Mouse (Mus musculus): ENCODE results near the gene Ccpg1os. TPM values are rescaled to one million over a fixed set of nuclear protein-coding genes. Genes with fewer than 3 reads are reported as not detected.
A peak's percentile ranks its signal among the peaks of the same experiment; 100 is the strongest.

The Ccpg1os gene
- 10.3 and 10.7 TPM in 2 replicates for polyA plus RNA-seq (2015; fragmentation: Nextera tagmentation; extraction: Ambion mirVana)

DNA sequence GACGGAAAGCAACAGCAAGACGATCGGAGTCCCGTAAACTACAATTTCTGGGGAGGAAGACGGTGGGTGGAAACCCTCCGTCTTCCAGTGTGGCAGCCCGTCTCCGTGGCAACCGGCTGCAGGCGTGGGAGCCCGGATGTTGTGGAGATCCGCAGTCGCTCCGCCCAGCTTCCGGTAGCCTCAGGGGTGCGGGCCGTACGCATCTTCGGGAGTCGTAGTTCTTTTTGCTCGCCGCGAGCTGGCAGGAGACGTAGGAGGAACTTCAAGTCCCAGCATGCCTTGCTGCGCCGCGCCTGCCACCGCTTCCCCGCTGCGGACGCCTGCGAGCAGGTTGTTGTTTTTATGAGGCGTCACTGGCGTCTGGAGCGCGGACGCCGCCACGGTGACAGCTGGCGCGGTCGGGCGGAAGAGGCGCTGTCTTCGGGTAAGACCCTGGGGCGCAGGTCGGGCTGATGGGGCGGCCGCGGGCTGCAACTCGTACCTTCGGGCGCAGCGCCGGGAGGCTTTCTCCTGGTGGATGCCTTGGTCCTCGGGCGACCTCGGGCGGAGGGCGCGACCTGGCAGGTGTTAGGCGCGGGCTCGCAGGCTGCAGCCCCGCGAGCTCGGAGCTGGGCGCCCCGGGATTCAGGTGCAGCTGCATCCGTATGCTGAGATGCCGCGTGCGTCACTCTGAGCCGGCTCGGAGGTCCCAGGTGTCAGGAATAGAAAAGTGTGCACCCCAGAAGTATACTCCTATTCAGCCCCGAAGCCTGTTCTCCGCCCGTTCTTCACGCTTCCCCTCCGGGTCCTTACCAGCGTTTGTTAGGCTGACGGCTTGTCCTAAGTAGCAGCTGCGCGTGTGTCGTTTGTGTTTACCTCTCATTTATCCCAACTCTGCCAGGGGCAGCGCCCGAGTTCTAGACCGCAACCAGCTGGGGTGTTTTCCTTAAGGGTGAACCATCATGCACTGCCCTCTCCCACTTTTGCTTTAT, at the start of gene Ccpg1os, which contains the start of gene Ccpg1:
Gene Ccpg1os, minus strand, starts transcription at position 133 of the 971 bp plus-strand sequence.
Gene Ccpg1, plus strand, starts transcription at position 180 of the 971 bp plus-strand sequence.
- ATAC-seq (ENCODE audit: low FRiP score, low read depth): peak; percentile 100

DNA sequence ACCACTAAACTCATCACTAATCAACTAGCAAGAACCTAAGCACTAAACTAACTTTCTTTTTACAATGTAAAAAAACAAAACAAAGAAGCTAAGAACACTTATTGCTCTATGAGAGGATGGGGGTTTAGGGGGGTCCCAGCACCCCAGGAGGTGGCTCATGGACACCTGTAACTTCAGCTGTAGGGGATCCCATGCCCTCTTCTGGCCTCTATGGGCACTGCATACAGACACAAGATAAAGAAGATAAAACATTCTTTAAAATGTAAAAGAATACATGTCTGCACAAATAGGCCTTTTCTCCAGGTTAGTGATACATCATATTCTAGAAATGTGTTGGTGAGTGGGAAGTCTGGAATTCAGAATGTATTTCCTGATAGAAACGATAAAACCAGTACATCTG, 48.2 kb upstream of the Ccpg1os start:
- Histone ChIP-seq H3K4me1 (peaks cover 2% of the 10 kb centered on the region), H3K9me3 (no peaks in the 10 kb centered on the region), H3K9ac (no peak overlapping the region), H3K27me3 (no peaks in the 10 kb centered on the region), H3K27ac (no peak overlapping the region), H3K36me3 (peaks cover 61% of the 10 kb centered on the region), H3K4me2 (replicated peaks) (no peak overlapping the region), H3K4me3 (no peak overlapping the region)
- WGBS: 91% methylated on average over 1 of the region's 1 CpGs
- no peak for ATAC-seq (ENCODE audit: low FRiP score, low read depth)

More for the DNA sequence above, at the start of gene Ccpg1os, which contains the start of gene Ccpg1:
- Histone ChIP-seq H3K9ac (peak within 1 kb of the TSS; percentile 75), H3K4me3 (peak within 1 kb of the TSS; percentile 75), H3K9me3 (no peaks in the 10 kb centered on the region), H3K36me3 (no peaks in the 10 kb centered on the region), H3K4me2 (replicated peaks) (peak within 1 kb of the TSS; percentile 87), H3K27me3 (peaks cover 14% of the 10 kb centered on the region), H3K4me1 (peaks cover 12% of the 10 kb centered on the region), H3K27ac (no peak within 1 kb of the TSS)
- under 1% methylated on average over 88 of the region's 88 CpGs for WGBS

GRCm38 (mm10) chr9:73031421-73031820, 46.2 kb upstream of the Ccpg1os start:
- Histone ChIP-seq H3K36me3 (peaks cover 62% of the 10 kb centered on the region), H3K27me3 (no peaks in the 10 kb centered on the region), H3K4me3 (no peak overlapping the region), H3K4me2 (replicated peaks) (no peak overlapping the region), H3K9ac (no peak overlapping the region), H3K9me3 (no peaks in the 10 kb centered on the region), H3K27ac (no peak overlapping the region), H3K4me1 (0 out of 2 replicates have a peak, but pooled peaks cover 2% of the 10 kb centered on the region)
- WGBS: 69% methylated on average over 4 of the region's 4 CpGs
- ATAC-seq (ENCODE audit: low FRiP score, low read depth): no peak

- Histone ChIP-seq H3K27me3 (no peaks in the 10 kb centered on the region), H3K27ac (no peak overlapping the region), H3K9me3 (no peaks in the 10 kb centered on the region), H3K36me3 (peaks cover 54% of the 10 kb centered on the region), H3K4me3 (no peak overlapping the region), H3K9ac (no peak overlapping the region), H3K4me1 (peaks cover 11% of the 10 kb centered on the region), H3K4me2 (replicated peaks) (no peak overlapping the region)
- WGBS: 96% methylated on average over 1 of the region's 1 CpGs
- ATAC-seq (ENCODE audit: low FRiP score, low read depth): no peak
Observed at GRCm38 (mm10) chr9:73030443-73030842, 45.3 kb upstream of the Ccpg1os start.

DNA sequence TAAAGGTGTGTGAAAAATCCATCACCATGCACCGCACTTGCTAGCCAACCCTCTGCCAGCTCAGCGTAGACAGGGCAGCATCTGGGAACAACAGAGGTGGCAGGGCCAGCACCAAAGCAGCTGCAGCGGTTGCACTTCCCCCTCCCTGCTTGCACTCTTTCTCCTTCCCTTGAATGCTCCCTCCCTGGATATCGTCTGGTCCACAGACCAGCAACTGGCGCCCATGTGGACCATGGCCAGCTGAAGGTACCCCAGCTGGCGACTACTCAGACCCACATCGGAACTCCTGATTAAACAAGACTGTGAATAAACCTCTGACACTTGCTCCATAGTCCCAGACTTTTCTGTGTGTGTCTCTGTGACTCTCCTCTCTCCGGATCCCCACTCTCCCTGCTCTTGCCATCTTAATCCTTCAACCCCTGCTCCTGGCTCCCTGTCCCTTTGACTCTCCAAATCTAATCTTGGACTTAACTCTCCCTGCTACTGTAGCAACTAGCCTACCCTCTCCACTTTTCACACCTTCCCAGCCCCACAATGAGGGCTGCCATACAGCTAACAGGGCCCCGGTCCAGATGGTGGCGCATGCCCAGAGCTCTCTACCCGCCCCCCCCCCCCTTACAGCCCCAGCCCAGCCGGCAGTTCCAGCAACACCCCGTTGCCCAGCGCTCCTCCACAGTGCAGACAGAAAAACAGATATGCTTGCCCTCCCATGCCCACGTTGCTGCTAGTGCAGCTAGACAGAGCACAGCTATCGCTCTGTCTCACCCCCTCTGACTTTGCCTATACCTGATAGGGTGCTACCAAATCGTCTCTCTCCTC, 40.8 kb upstream of the Ccpg1os start:
- Histone ChIP-seq H3K27ac (peak overlapping the region; percentile 29; the same call in 1 of the 2 replicates), H3K9ac (no peak overlapping the region), H3K4me2 (replicated peaks) (peak overlapping the region; percentile 54), H3K4me3 (peak overlapping the region; percentile 26), H3K4me1 (peaks cover 11% of the 10 kb centered on the region), H3K9me3 (no peaks in the 10 kb centered on the region), H3K27me3 (no peaks in the 10 kb centered on the region), H3K36me3 (peaks cover 45% of the 10 kb centered on the region)
- peak; percentile 78; the same call in 1 of the 2 replicates for ATAC-seq (ENCODE audit: low FRiP score, low read depth)
- WGBS: 21% methylated on average over 16 of the region's 17 CpGs

- Histone ChIP-seq H3K4me3 (no peak overlapping the region), H3K9ac (no peak overlapping the region), H3K4me2 (replicated peaks) (no peak overlapping the region), H3K27me3 (no peaks in the 10 kb centered on the region), H3K27ac (no peak overlapping the region), H3K36me3 (peaks cover 74% of the 10 kb centered on the region), H3K4me1 (peaks cover 1% of the 10 kb centered on the region), H3K9me3 (no peaks in the 10 kb centered on the region)
- 88% methylated on average over 5 of the region's 5 CpGs for WGBS
- ATAC-seq (ENCODE audit: low FRiP score, low read depth): no peak
Observed at GRCm38 (mm10) chr9:73020566-73021097, 35.5 kb upstream of the Ccpg1os start.

DNA sequence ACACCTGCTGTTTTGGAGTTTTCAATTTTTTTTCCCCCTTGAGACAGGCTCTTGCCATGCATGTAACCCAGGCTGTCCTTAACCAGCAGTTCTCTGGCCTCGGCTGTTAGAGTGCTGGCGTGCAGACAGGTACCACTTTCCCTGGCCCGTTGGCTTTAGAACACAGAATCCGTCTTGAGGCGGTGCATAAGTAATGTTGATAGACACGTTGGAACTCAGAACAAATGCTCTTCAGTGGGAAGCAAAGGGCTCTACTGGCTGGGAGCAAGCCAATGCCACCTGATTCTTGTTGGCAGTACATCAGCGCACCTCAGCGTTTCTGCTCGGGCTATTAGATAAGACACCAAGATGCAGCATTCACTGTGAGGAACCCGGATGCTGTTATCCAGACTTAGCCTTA, 34.7 kb upstream of the Ccpg1os start:
- peaks cover 78% of the 10 kb centered on the region for H3K36me3 ChIP-seq

DNA sequence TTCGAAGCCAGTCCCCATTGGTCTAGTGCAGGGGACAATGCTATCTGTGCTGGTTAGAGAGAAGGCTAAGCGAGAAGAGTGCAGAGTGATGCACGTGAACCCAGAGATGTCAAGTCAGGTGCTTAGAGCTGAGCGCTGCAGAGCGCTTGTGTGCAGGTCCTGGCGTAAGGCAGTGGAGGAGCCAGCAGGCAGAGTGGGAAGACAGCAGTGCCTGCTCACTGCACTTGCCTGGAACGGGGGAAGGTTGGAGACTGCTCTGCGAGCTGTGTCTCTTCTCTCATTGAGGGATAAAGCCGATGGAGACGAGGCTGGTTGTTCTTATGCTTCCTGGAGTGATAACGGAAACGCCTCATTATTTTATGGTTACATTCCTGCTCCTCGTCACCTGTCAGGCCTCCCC, 29.5 kb upstream of the Ccpg1os start:
- no peak overlapping the region for H3K27ac ChIP-seq
- H3K36me3 ChIP-seq: peaks cover 71% of the 10 kb centered on the region
- no peaks in the 10 kb centered on the region for H3K4me1 ChIP-seq
- H3K4me3 ChIP-seq: no peak overlapping the region
- H3K27me3 ChIP-seq: no peaks in the 10 kb centered on the region
- 68% methylated on average over 13 of the region's 13 CpGs for WGBS
- H3K4me2 ChIP-seq (replicated peaks): no peak overlapping the region
- H3K9ac ChIP-seq: no peak overlapping the region
- H3K9me3 ChIP-seq: no peaks in the 10 kb centered on the region
- no peak for ATAC-seq (ENCODE audit: low FRiP score, low read depth)

More for the DNA sequence above, 34.7 kb upstream of the Ccpg1os start:
- 92% methylated on average over 10 of the region's 10 CpGs for WGBS
- H3K4me1 ChIP-seq: no peaks in the 10 kb centered on the region
- no peaks in the 10 kb centered on the region for H3K9me3 ChIP-seq
- no peaks in the 10 kb centered on the region for H3K27me3 ChIP-seq
- H3K27ac ChIP-seq: no peak overlapping the region
- ATAC-seq (ENCODE audit: low FRiP score, low read depth): no peak
- H3K4me3 ChIP-seq: no peak overlapping the region
- H3K9ac ChIP-seq: no peak overlapping the region
- no peak overlapping the region for H3K4me2 ChIP-seq (replicated peaks)

- Histone ChIP-seq H3K4me3 (no peak overlapping the region), H3K9ac (no peak overlapping the region), H3K4me1 (no peaks in the 10 kb centered on the region), H3K27me3 (no peaks in the 10 kb centered on the region), H3K9me3 (no peaks in the 10 kb centered on the region), H3K4me2 (replicated peaks) (no peak overlapping the region), H3K36me3 (peaks cover 50% of the 10 kb centered on the region), H3K27ac (no peak overlapping the region)
- ATAC-seq (ENCODE audit: low FRiP score, low read depth): no peak
- 91% methylated on average over 4 of the region's 4 CpGs for WGBS
Observed at GRCm38 (mm10) chr9:73012629-73013028, 27.4 kb upstream of the Ccpg1os start.

- no peak overlapping the region for H3K4me2 ChIP-seq (replicated peaks)
- H3K27me3 ChIP-seq: no peaks in the 10 kb centered on the region
- H3K4me1 ChIP-seq: no peaks in the 10 kb centered on the region
- 75% methylated on average over 3 of the region's 3 CpGs for WGBS
- ATAC-seq (ENCODE audit: low FRiP score, low read depth): no peak
- H3K36me3 ChIP-seq: peaks cover 18% of the 10 kb centered on the region
- no peak overlapping the region for H3K4me3 ChIP-seq
- no peak overlapping the region for H3K27ac ChIP-seq
- H3K9me3 ChIP-seq: no peaks in the 10 kb centered on the region
- H3K9ac ChIP-seq: no peak overlapping the region
Observed at GRCm38 (mm10) chr9:73008384-73008783, 23.2 kb upstream of the Ccpg1os start.

DNA sequence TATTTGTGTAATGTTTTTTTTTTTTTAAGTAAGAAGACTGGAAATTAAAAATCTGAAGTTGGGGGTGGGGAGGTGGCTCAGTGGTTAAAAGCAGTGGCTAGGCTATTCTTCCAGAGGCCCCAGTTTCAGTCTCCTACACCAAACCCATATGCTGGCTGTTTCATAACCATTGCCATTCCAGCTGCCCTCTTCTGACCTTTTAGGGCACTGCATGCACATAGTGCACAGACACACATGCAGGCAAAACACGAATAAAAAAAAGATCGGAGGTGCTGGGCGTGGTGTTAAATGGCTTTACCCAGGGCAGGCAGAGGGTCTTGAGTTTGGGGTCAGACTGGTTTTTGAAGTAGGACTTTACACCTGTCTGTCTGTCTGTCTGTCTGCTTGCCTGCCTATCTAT, 21.0 kb upstream of the Ccpg1os start:
- H3K9me3 ChIP-seq: no peaks in the 10 kb centered on the region
- H3K27me3 ChIP-seq: no peaks in the 10 kb centered on the region
- WGBS: 93% methylated on average over 3 of the region's 3 CpGs
- no peak overlapping the region for H3K4me2 ChIP-seq (replicated peaks)
- no peak overlapping the region for H3K27ac ChIP-seq
- H3K36me3 ChIP-seq: peaks cover 11% of the 10 kb centered on the region
- H3K4me1 ChIP-seq: no peaks in the 10 kb centered on the region
- no peak for ATAC-seq (ENCODE audit: low FRiP score, low read depth)
- no peak overlapping the region for H3K4me3 ChIP-seq
- H3K9ac ChIP-seq: no peak overlapping the region

Data from limb, embryonic 13.5 days (tissue).